Mouse (Mus musculus) ES-E14 (cell line): ENCODE results near the gene Kif18a. TPM values are rescaled to one million over a fixed set of nuclear protein-coding genes. Genes with fewer than 3 reads are reported as not detected.

ENCODE experiments used
- DNase-seq: peaks from one replicate; pipeline ENCODE4 v3.0.0-alpha.2; 2013; ENCODE audit warnings: low read depth, low spot score
- H3K27ac ChIP-seq: 2 replicates; pipeline ENCODE4 v1.5.1; 2012; ENCODE audit warnings: low read depth, mild to moderate bottlenecking, low read length, moderate library complexity, mixed read lengths; ENCODE audit not compliant: poor library complexity, insufficient read depth, severe bottlenecking
- H3K36me3 ChIP-seq: 2 replicates; pipeline ENCODE4 v1.6.1; 2012; ENCODE audit warnings: mild to moderate bottlenecking, low read length, moderate library complexity, mixed read lengths; ENCODE audit not compliant: control insufficient read depth, poor library complexity, insufficient read depth, severe bottlenecking
- H3K4me1 ChIP-seq, 2 experiments: fragments of 150-350 bp in 1 of 2; sonication (generic) in 1 of 2; 2 replicates each; pipeline ENCODE4 v1.6.1; 2012; ENCODE audit warnings: low read length in 2 of 2, mild to moderate bottlenecking in 1 of 2, mixed read lengths in 1 of 2; ENCODE audit not compliant: control insufficient read depth in 2 of 2, insufficient read depth in 2 of 2, poor library complexity in 1 of 2
- H3K4me3 ChIP-seq, 2 experiments: fragments of 150-350 bp in 1 of 2; sonication (generic) in 1 of 2; 2 replicates each; pipeline ENCODE4 v1.5.1; 2012; ENCODE audit warnings: low read length in 2 of 2, low read depth in 1 of 2, mild to moderate bottlenecking in 1 of 2, mixed read lengths in 1 of 2; ENCODE audit not compliant: insufficient read depth in 1 of 2, poor library complexity in 1 of 2, severe bottlenecking in 1 of 2
- H3K9ac ChIP-seq: 2 replicates; pipeline ENCODE4 v1.6.1; 2012; ENCODE audit warnings: low read depth, mild to moderate bottlenecking, low read length, mixed read lengths; ENCODE audit not compliant: poor library complexity, insufficient read depth, severe bottlenecking
- H3K9me3 ChIP-seq: fragments of 150-350 bp; sonication (generic); 2 replicates; pipeline ENCODE4 v1.6.1; 2012; ENCODE audit warnings: low read depth, mild to moderate bottlenecking, low read length; ENCODE audit not compliant: control insufficient read depth, insufficient read depth
- CHD2 ChIP-seq: IDR thresholded peaks from 2 replicates; pipeline ENCODE4 v1.6.1; 2014; ENCODE audit warnings: mild to moderate bottlenecking, low read depth, low read length, inconsistent platforms
- HCFC1 ChIP-seq: IDR thresholded peaks from 2 replicates; pipeline ENCODE4 v1.6.1; 2012; ENCODE audit warnings: low read length, inconsistent platforms, borderline replicate concordance; ENCODE audit not compliant: insufficient read depth
- MAFK ChIP-seq: IDR thresholded peaks from 2 replicates; pipeline ENCODE4 v1.6.1; 2014; ENCODE audit warnings: mild to moderate bottlenecking, low read depth, low read length, inconsistent platforms; ENCODE audit not compliant: insufficient read depth
- ZC3H11A ChIP-seq: IDR thresholded peaks from 2 replicates; pipeline ENCODE4 v1.6.1; 2012; ENCODE audit warnings: low read depth, mild to moderate bottlenecking, inconsistent platforms, low read length, borderline replicate concordance
- ZNF384 ChIP-seq: IDR thresholded peaks from 2 replicates; pipeline ENCODE4 v1.6.1; 2012; ENCODE audit warnings: low read depth, low read length, inconsistent platforms
- in situ Hi-C, 2 experiments: fragments of 600-800 bp; cut with MboI; formaldehyde crosslinking; loops; one replicate each; pipeline ENCODE4 v1.15.1; 2025; ENCODE audit warnings: low sequenced_read_pairs in 2 of 2, inconsistent platforms in 1 of 2; ENCODE audit not compliant: unreplicated experiment in 2 of 2
- total RNA-seq: library from RNA; depleted of rRNA; stranded (reverse); fragments of 300-350 nt; gene quantifications from 2 replicates; pipeline ENCODE4 v1.2.3, GENCODE M21; 2012

Gene Kif18a
- total RNA-seq, 1 experiment: 26.9 TPM

- H3K36me3 ChIP-seq: no peaks in the 10 kb centered on the region
- no peak for TF ChIP-seq MAFK
- TF ChIP-seq CHD2: no peak
- no peak for TF ChIP-seq HCFC1
- TF ChIP-seq ZC3H11A: no peak
- no peak for TF ChIP-seq ZNF384
- H3K9me3 ChIP-seq: no peaks in the 10 kb centered on the region
- no peak for DNase-seq
- in situ Hi-C loops: no loop called here
- no peak overlapping the region for H3K9ac ChIP-seq
- H3K4me1 ChIP-seq: no peaks in the 10 kb centered on the region
- H3K4me3 ChIP-seq: no peak overlapping the region
- H3K27ac ChIP-seq: no peak overlapping the region
Observed at GRCm38 (mm10) chr2:109262779-109263178, 17.8 kb upstream of the Kif18a start.

GRCm38 (mm10) chr2:109273098-109273497, 7.4 kb upstream of the Kif18a start:
- Histone ChIP-seq H3K36me3 (no peaks in the 10 kb centered on the region), H3K27ac (no peak overlapping the region), H3K9ac (no peak overlapping the region), H3K9me3 (no peaks in the 10 kb centered on the region), H3K4me1 (no peaks in the 10 kb centered on the region), H3K4me3 (no peak overlapping the region)
- DNase-seq: no peak
- TF ChIP-seq HCFC1 (no peak), ZNF384 (no peak), MAFK (no peak), CHD2 (no peak), ZC3H11A (no peak)
- in situ Hi-C loops: no loop called here

- no peaks in the 10 kb centered on the region for H3K9me3 ChIP-seq
- DNase-seq: no peak
- H3K27ac ChIP-seq: no peak overlapping the region
- no peak overlapping the region; the same call in 1 of the 2 replicates for H3K9ac ChIP-seq
- in situ Hi-C loops: no loop called here
- H3K4me3 ChIP-seq: peak overlapping the region; percentile 82 to 95
- H3K36me3 ChIP-seq: no peaks in the 10 kb centered on the region
- TF ChIP-seq ZNF384 (no peak), ZC3H11A (no peak), HCFC1 (no peak), MAFK (no peak), CHD2 (no peak)
- no peaks in the 10 kb centered on the region; a peak in 1 of 4 replicates for H3K4me1 ChIP-seq
Observed at GRCm38 (mm10) chr2:109277593-109277992, 2.9 kb upstream of the Kif18a start.

GRCm38 (mm10) chr2:109278036-109278435, 2.5 kb upstream of the Kif18a start:
- peak; percentile 52 for DNase-seq
- no peaks in the 10 kb centered on the region for H3K9me3 ChIP-seq
- no peaks in the 10 kb centered on the region for H3K36me3 ChIP-seq
- H3K4me1 ChIP-seq: peaks cover 0 to 2% of the 10 kb centered on the region in 2 experiments; a peak in 1 of 4 replicates
- in situ Hi-C loops: no loop called here
- peak overlapping the region; percentile 74 for H3K27ac ChIP-seq
- peak overlapping the region; percentile 82 to 95 for H3K4me3 ChIP-seq
- peak overlapping the region; percentile 82 for H3K9ac ChIP-seq
- TF ChIP-seq MAFK (no peak), HCFC1 (peak; percentile 76)

- Histone ChIP-seq H3K36me3 (no peaks in the 10 kb centered on the region), H3K4me1 (peaks cover 0 to 2% of the 10 kb centered on the region in 2 experiments; a peak in 1 of 4 replicates), H3K9me3 (no peaks in the 10 kb centered on the region), H3K9ac (peak overlapping the region; percentile 67), H3K27ac (no peak overlapping the region), H3K4me3 (peak overlapping the region; percentile 57 to 64)
- no peak for TF ChIP-seq HCFC1
- no peak for TF ChIP-seq MAFK
- no peak for TF ChIP-seq ZC3H11A
- TF ChIP-seq CHD2: no peak
- no peak for TF ChIP-seq ZNF384
- DNase-seq: no peak
- in situ Hi-C loops: no loop called here
Observed at GRCm38 (mm10) chr2:109280272-109280599, 302 bp upstream of the Kif18a start.
